Mouse (Mus musculus) lung, embryonic 16.5 days (tissue): ENCODE data around the gene Chrnb4. TPM values are rescaled to one million over a fixed set of nuclear protein-coding genes. Genes with fewer than 3 reads are reported as not detected.

Experiments
- ATAC-seq: fragments of 200-750 bp; cut with Nextera tagmentation; 2 replicates; pipeline ENCODE4 v1.8.0; 2017; ENCODE audit warnings: low read depth, mild to moderate bottlenecking, moderate library complexity
- H3K27ac ChIP-seq: fragments of 300-500 bp; sonication (generic); 2 replicates; pipeline ENCODE4 v1.5.1; 2014; ENCODE audit warnings: mild to moderate bottlenecking, control low read depth, low read length
- H3K27me3 ChIP-seq: fragments of 300-500 bp; sonication (generic); 2 replicates; pipeline ENCODE4 v1.6.1; 2014; ENCODE audit warnings: low read depth, low read length, mixed read lengths; ENCODE audit not compliant: control insufficient read depth, insufficient read depth
- H3K36me3 ChIP-seq: fragments of 300-500 bp; sonication (generic); 2 replicates; pipeline ENCODE4 v1.6.1; 2014; ENCODE audit warnings: low read length; ENCODE audit not compliant: control insufficient read depth, insufficient read depth
- H3K4me1 ChIP-seq: fragments of 300-500 bp; sonication (generic); replicated peaks from 2 replicates; pipeline ENCODE4 v1.6.1; 2014; ENCODE audit warnings: low read length, mixed read lengths; ENCODE audit not compliant: control insufficient read depth, insufficient read depth
- H3K4me2 ChIP-seq: fragments of 300-500 bp; sonication (generic); 2 replicates; pipeline ENCODE4 v1.6.1; 2014; ENCODE audit warnings: low read depth, low read length, control low read depth
- H3K4me3 ChIP-seq: fragments of 300-500 bp; sonication (generic); 2 replicates; pipeline ENCODE4 v1.5.1; 2014; ENCODE audit warnings: mild to moderate bottlenecking, low read length, control low read depth
- H3K9ac ChIP-seq: fragments of 300-500 bp; sonication (generic); 2 replicates; pipeline ENCODE4 v1.6.1; 2014; ENCODE audit warnings: low read length, control low read depth
- H3K9me3 ChIP-seq: fragments of 300-500 bp; sonication (generic); 2 replicates; pipeline ENCODE4 v1.6.1; 2016; ENCODE audit warnings: low read length; ENCODE audit not compliant: control insufficient read depth
- WGBS: fragments of 180-500 bp; shearing (Covaris S2); extraction: QIAGEN DNeasy Blood & Tissue Kit; methylation state at CpG from one replicate; pipeline ENCODE4 v1.1.7; 2014; 5-methylcytosine and 5-hydroxymethylcytosine counted together
- polyA plus RNA-seq: library from polyadenylated mRNA; unstranded; fragments of >200 nt; fragmentation: Nextera tagmentation; extraction: Ambion mirVana; gene quantifications from 2 replicates; pipeline ENCODE4 v1.2.1, GENCODE M21; 2015

The Chrnb4 gene
- 0.31 and 0.35 TPM in 2 replicates for polyA plus RNA-seq

- H3K9me3 ChIP-seq = no peaks in the 10 kb centered on the region
- peaks cover 2% of the 10 kb centered on the region; the same call in 1 of the 2 replicates for H3K27me3 ChIP-seq
- H3K9ac ChIP-seq = peak within 1 kb of the TSS; percentile 43
- H3K4me2 ChIP-seq = peak within 1 kb of the TSS; percentile 90
- H3K4me3 ChIP-seq = peak within 1 kb of the TSS; percentile 52
- peak; percentile 61; the same call in 1 of the 2 replicates for ATAC-seq
- 0 out of 2 replicates have a peak, but pooled peaks cover 2% of the 10 kb centered on the region for H3K4me1 ChIP-seq
- no peak within 1 kb of the TSS for H3K27ac ChIP-seq
- WGBS = under 1% methylated on average over 23 of the region's 23 CpGs
- no peaks in the 10 kb centered on the region for H3K36me3 ChIP-seq
Measured at GRCm38 (mm10) chr9:55048211-55048880, at the start of gene Chrnb4. TSS of gene Chrnb4 (minus strand) at chr9:55048779.

DNA sequence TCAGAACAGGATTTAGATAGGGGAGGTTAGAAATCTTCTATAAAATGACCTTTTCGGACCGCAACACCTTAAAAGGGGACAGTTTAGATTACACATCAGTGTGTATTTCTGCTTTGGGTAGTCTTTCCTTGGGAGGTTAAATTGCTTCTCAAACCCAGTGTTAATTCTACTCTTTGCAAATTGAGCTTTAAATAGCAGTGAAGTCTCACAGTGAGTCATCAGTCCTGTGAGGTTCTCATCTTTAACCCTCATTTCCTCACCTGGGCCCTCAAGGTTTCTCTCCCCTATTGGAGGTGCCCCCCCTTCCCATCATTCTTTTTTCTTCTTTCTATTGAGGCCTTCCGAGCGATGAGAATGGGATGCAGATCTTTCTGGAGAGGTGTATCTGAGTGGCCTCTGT is 48.3 kb upstream of the Chrnb4 start:
- H3K4me1 ChIP-seq = no peaks in the 10 kb centered on the region
- no peaks in the 10 kb centered on the region for H3K9me3 ChIP-seq
- no peak overlapping the region for H3K27ac ChIP-seq
- no peak overlapping the region for H3K4me2 ChIP-seq
- H3K4me3 ChIP-seq = no peak overlapping the region
- H3K27me3 ChIP-seq = no peaks in the 10 kb centered on the region
- ATAC-seq = no peak
- H3K36me3 ChIP-seq = no peaks in the 10 kb centered on the region
- no peak overlapping the region for H3K9ac ChIP-seq
- WGBS = 90% methylated on average over 4 of the region's 4 CpGs

DNA sequence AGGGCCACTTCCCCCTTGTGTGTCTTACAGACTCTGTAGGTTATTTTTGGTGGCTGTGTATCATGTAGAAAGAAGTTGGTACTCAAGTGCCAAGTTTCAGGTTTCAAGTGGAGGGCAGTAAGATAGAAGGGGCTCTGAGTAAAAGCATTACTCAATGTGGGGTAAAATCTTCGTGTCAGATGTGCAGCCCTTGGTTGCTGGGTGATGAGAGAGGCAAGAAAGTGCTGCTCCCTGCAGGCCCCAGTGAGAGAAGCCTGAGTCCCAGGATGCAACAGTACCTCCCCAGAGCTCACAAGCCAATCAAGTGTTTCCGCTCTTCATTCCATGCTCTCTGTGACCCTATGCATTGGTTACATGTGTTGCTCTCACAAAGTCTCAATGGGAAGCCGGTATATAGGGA is 47.5 kb upstream of the Chrnb4 start:
- no peak overlapping the region for H3K9ac ChIP-seq

GRCm38 (mm10) chr9:55090141-55090540 is 41.6 kb upstream of the Chrnb4 start:
- ATAC-seq = no peak
- Histone ChIP-seq H3K4me2 (no peak overlapping the region), H3K4me1 (no peaks in the 10 kb centered on the region), H3K27ac (no peak overlapping the region), H3K4me3 (no peak overlapping the region), H3K9me3 (no peaks in the 10 kb centered on the region), H3K27me3 (no peaks in the 10 kb centered on the region), H3K9ac (no peak overlapping the region), H3K36me3 (no peaks in the 10 kb centered on the region)
- 18% methylated on average over 5 of the region's 5 CpGs for WGBS

More for the DNA sequence above, 47.5 kb upstream of the Chrnb4 start:
- Histone ChIP-seq H3K4me1 (no peaks in the 10 kb centered on the region), H3K36me3 (no peaks in the 10 kb centered on the region), H3K4me2 (no peak overlapping the region), H3K9me3 (no peaks in the 10 kb centered on the region), H3K4me3 (no peak overlapping the region), H3K27me3 (no peaks in the 10 kb centered on the region), H3K27ac (no peak overlapping the region)
- no peak for ATAC-seq
- 55% methylated on average over 3 of the region's 3 CpGs for WGBS

GRCm38 (mm10) chr9:55089226-55089625 is 40.6 kb upstream of the Chrnb4 start:
- no peak for ATAC-seq
- H3K9ac ChIP-seq = no peak overlapping the region
- no peaks in the 10 kb centered on the region for H3K36me3 ChIP-seq
- H3K4me3 ChIP-seq = no peak overlapping the region
- H3K4me2 ChIP-seq = no peak overlapping the region
- H3K27ac ChIP-seq = no peak overlapping the region
- H3K4me1 ChIP-seq = no peaks in the 10 kb centered on the region
- 58% methylated on average over 2 of the region's 2 CpGs for WGBS
- H3K9me3 ChIP-seq = no peaks in the 10 kb centered on the region
- H3K27me3 ChIP-seq = no peaks in the 10 kb centered on the region

DNA sequence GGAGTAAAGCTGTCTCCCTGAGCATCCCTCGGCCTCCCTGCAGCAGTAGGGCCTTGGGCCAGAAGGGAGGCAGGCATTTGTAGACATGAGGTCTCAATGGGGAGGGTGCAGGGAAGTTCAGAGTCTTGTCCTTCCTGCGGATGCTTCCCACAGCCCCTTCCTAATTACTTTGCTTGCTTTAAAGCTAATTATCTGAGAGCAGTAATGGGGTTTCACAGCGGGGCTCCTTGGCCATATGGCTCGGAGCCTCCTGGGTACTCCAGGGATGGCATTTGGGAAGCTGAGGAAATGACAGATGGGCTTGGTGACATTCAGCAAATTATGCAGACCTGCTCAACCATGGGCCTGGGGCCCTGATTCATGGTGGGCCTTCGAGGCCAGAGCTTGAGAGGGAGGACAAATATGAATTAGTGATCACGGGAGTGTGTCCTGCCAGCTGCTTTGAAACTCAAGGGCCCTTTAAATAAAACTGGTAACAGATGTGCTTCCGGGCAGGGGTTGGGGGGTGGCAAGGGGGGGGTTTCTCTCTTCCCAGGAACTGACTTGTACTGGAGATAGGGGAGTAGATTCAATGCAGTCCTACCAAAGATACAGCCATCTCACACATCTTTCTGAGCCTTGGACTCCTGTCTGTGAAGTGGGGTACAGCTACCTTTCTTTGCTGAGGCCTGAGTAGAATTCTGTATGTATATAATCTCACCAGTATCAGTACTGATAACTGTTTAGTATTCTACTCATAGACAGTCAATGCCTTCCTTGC is 34.8 kb upstream of the Chrnb4 start:
- Histone ChIP-seq H3K4me2 (no peak overlapping the region), H3K36me3 (no peaks in the 10 kb centered on the region), H3K4me3 (no peak overlapping the region), H3K4me1 (no peaks in the 10 kb centered on the region), H3K9me3 (no peaks in the 10 kb centered on the region), H3K27ac (no peak overlapping the region), H3K9ac (no peak overlapping the region), H3K27me3 (no peaks in the 10 kb centered on the region)
- WGBS = 23% methylated on average over 7 of the region's 7 CpGs
- no peak for ATAC-seq

- Histone ChIP-seq H3K36me3 (no peaks in the 10 kb centered on the region), H3K9ac (no peak overlapping the region), H3K27me3 (no peaks in the 10 kb centered on the region), H3K4me1 (no peaks in the 10 kb centered on the region), H3K4me2 (no peak overlapping the region), H3K4me3 (no peak overlapping the region), H3K27ac (no peak overlapping the region), H3K9me3 (no peaks in the 10 kb centered on the region)
- no peak for ATAC-seq
- WGBS = 24% methylated on average over 5 of the region's 5 CpGs
Measured at GRCm38 (mm10) chr9:55067965-55068265, 19.3 kb upstream of the Chrnb4 start.

DNA sequence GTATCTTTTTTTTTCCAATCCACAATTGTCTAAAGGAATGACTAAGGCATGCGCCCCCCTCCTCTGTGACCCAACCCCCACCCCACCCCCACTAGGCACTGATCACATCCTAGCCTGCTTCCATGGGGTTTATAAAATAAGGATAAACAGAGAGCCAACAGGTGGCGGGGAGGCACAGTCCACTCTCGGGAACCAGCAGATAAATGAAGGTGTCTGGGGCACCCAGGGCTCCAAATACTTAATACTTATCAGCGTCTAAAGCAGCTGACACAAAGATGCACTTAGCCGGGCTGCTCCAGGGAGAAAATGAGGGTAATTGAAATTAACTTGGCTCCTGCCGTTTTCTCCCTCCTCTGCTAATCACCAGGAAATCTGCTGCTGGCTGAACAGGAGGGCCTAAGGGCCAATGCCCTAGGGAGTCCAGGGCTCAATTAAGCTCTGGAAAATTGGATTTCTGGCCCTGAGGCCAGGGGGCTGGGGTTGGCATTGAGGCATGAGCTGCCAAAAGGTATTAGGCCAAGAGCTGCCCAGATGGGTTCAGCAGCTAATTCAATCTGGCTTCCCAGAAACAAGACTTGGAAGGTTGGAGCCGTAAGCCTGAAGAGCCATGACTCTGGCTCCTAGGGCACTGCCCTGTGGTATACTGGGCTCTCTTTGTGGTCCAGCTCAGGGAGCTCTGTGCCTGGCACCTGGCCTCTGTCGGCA is 18.8 kb upstream of the Chrnb4 start:
- Histone ChIP-seq H3K9me3 (no peaks in the 10 kb centered on the region), H3K9ac (no peak overlapping the region), H3K27me3 (no peaks in the 10 kb centered on the region), H3K4me3 (no peak overlapping the region), H3K4me2 (no peak overlapping the region), H3K27ac (no peak overlapping the region), H3K4me1 (no peaks in the 10 kb centered on the region), H3K36me3 (no peaks in the 10 kb centered on the region)
- 28% methylated on average over 8 of the region's 8 CpGs for WGBS
- no peak for ATAC-seq

DNA sequence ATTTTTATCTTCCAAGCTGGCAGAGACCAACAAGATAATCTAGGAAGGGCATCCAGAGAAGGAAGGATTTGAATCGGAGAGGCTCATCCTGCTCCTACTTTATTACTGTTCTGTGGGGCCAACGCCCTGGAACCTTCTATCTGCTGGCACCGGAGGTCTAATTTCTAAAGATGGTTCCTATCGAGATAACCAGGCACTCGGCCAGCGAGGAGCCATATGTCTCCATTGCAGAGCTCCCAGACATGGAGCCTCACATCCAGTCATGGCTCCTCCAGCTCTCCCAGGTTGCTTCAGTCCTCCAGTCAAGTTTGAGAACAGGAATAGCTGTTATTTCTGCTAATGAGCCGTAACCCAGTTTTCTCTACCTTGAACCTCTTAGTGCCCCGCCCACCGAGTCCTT is 16.7 kb upstream of the Chrnb4 start:
- 75% methylated on average over 9 of the region's 9 CpGs for WGBS
- H3K9ac ChIP-seq = no peak overlapping the region
- no peak for ATAC-seq
- H3K27ac ChIP-seq = no peak overlapping the region
- no peaks in the 10 kb centered on the region for H3K9me3 ChIP-seq
- no peaks in the 10 kb centered on the region for H3K27me3 ChIP-seq
- no peak overlapping the region for H3K4me3 ChIP-seq
- H3K36me3 ChIP-seq = no peaks in the 10 kb centered on the region
- H3K4me2 ChIP-seq = no peak overlapping the region
- H3K4me1 ChIP-seq = no peaks in the 10 kb centered on the region
